Mouse (Mus musculus): Measurements from ENCODE around the gene Zfy2.

Zfy2 gene

GRCm38 (mm10) chrY:2170309-2170708 is at the start of gene Zfy2:
TSS of gene Zfy2 (minus strand) at chrY:2170409.
- DNase-seq (ENCODE audit: low spot score in 2 of 2), result no peak

Data from frontal cortex, postnatal 10 days (tissue).